Mouse (Mus musculus) cerebellum, postnatal 14 days (tissue): ENCODE measurements around the gene Castor1.
A peak's percentile ranks its signal among the peaks of the same experiment; 100 is the strongest.
"Not testable (repeated sequence)": the region's sequence is repeated elsewhere in the genome, so short reads cannot be mapped to it uniquely, and the experiment has no call there.

ENCODE experiments used
- DNase-seq, 2 experiments: peaks; one replicate each; pipeline ENCODE4 v3.0.0; 2021; ENCODE audit warnings: mixed read lengths in 2 of 2

Gene Castor1

GRCm38 (mm10) chr11:4217914-4218629 is at the start of gene Castor1:
Castor1 (plus strand) TSS chr11:4218225.
- peak; percentile 56 to 59 for DNase-seq

- DNase-seq, result peak; percentile 31 to 39
Observed at GRCm38 (mm10) chr11:4174586-4174985, 43.4 kb upstream of the Castor1 start.

- peak in 1 of 2 experiments; percentile 30 for DNase-seq
Observed at GRCm38 (mm10) chr11:4177716-4178115, 40.3 kb upstream of the Castor1 start.

- DNase-seq, result no peak
Observed at GRCm38 (mm10) chr11:4182061-4182460, 36.0 kb upstream of the Castor1 start.

GRCm38 (mm10) chr11:4183511-4183910 is 34.5 kb upstream of the Castor1 start:
- no peak for DNase-seq

- no peak for DNase-seq
Observed at GRCm38 (mm10) chr11:4184251-4184952, 33.6 kb upstream of the Castor1 start.

GRCm38 (mm10) chr11:4185480-4185879 is 32.5 kb upstream of the Castor1 start:
- DNase-seq, result not testable (repeated sequence)

- DNase-seq, result peak; percentile 98 to 99
Observed at GRCm38 (mm10) chr11:4186486-4187317, 31.3 kb upstream of the Castor1 start, which contains the start of gene Tbc1d10a. Tbc1d10a (plus strand) TSS chr11:4186789.

GRCm38 (mm10) chr11:4187318-4187700 is 30.7 kb upstream of the Castor1 start:
- peak; percentile 32 to 46 for DNase-seq

- no peak for DNase-seq
Observed at GRCm38 (mm10) chr11:4189182-4189581, 28.8 kb upstream of the Castor1 start.

GRCm38 (mm10) chr11:4190677-4191076 is 27.3 kb upstream of the Castor1 start:
- DNase-seq, result no peak

- DNase-seq, result no peak
Observed at GRCm38 (mm10) chr11:4192757-4193156, 25.3 kb upstream of the Castor1 start.

- DNase-seq, result no peak
Observed at GRCm38 (mm10) chr11:4193420-4193819, 24.6 kb upstream of the Castor1 start.

- DNase-seq, result no peak
Observed at GRCm38 (mm10) chr11:4195597-4196031, 22.4 kb upstream of the Castor1 start.

GRCm38 (mm10) chr11:4196636-4197035 is 21.4 kb upstream of the Castor1 start:
- DNase-seq, result no peak

GRCm38 (mm10) chr11:4197691-4198090 is 20.3 kb upstream of the Castor1 start:
- DNase-seq, result no peak

- peak; percentile 20 to 39 for DNase-seq
Observed at GRCm38 (mm10) chr11:4201981-4202700, 15.9 kb upstream of the Castor1 start.

GRCm38 (mm10) chr11:4202995-4203704 is 14.9 kb upstream of the Castor1 start:
- no peak for DNase-seq

GRCm38 (mm10) chr11:4203705-4204074 is 14.3 kb upstream of the Castor1 start:
- no peak for DNase-seq

GRCm38 (mm10) chr11:4205097-4205655 is 12.8 kb upstream of the Castor1 start:
- no peak for DNase-seq

GRCm38 (mm10) chr11:4205951-4206350 is 12.1 kb upstream of the Castor1 start:
- no peak for DNase-seq

- no peak for DNase-seq
Observed at GRCm38 (mm10) chr11:4206563-4206962, 11.5 kb upstream of the Castor1 start.
